In genomic region chr11:100200104-100200820, GRCm38 (mm10) we compare ENCODE assay signal across 10 mouse cellular contexts. TPM values are rescaled to one million over a fixed set of nuclear protein-coding genes. Genes with fewer than 3 reads are reported as not detected.
DNase-seq lines count a peak whose midpoint lies in the region; ATAC-seq and TF ChIP-seq lines count a peak whose summit lies in the region.
"Had no signal": no experiment of that assay in that cellular context is flagged by ENCODE, and none has a peak within 500 bp of the region (broad histone marks: within the 10 kb centered on the region; RNA-seq: fewer than 3 reads in every experiment).

No protein-coding gene starts in this region.

- TF ChIP-seq CTCF in liver, embryonic 14.5 days (IDR thresholded peaks at IDR 0.05; ENCODE audit: low read depth) = peak; percentile 37; the same call in 1 of the 2 replicates

- WGBS in liver, embryonic 14.5 days (ENCODE audit: insufficient replicate concordance) = 35% methylated on average over 8 of the region's 8 CpGs

- TF ChIP-seq EP300 in liver, embryonic 14.5 days (IDR thresholded peaks at IDR 0.05; ENCODE audit: low read depth) = no peak

- DNase-seq in heart, postnatal 36 days = peak; percentile 3 to 12
- DNase-seq in heart, adult 9 months (ENCODE audit: low spot score in 2 of 2) = no peak
- DNase-seq in thymus, postnatal 25 days = peak; percentile 5
- no peak for DNase-seq in thymus, postnatal 36 days
- no peak for DNase-seq in liver, embryonic 14.5 days (ENCODE audit: low read depth in 3 of 3, low spot score in 3 of 3)
- DNase-seq in yolk sac, embryonic 10.5 days (ENCODE audit: low spot score) = peak; percentile 24
- DNase-seq in natural killer cell, adult 2 months (ENCODE audit: low spot score in 2 of 2) = no peak
- DNase-seq: liver, embryonic 13.5 days had no signal

- H3K27me3 ChIP-seq in liver, embryonic 14.5 days (ENCODE audit: control insufficient read depth, insufficient read depth, low read length) = no peaks in the 10 kb centered on the region
- H3K27me3 ChIP-seq: embryonic facial prominence, embryonic 12.5 days; liver, embryonic 13.5 days had no signal

- intact Hi-C loops in heart, postnatal 36 days (cut with DNase I) = no loop called here

- no peak overlapping the region for H3K27ac ChIP-seq in liver, embryonic 14.5 days
- H3K27ac ChIP-seq: embryonic facial prominence, embryonic 12.5 days; liver, embryonic 13.5 days had no signal

- no peak overlapping the region for H3K9ac ChIP-seq in liver, embryonic 14.5 days (replicated peaks)
- H3K9ac ChIP-seq: embryonic facial prominence, embryonic 12.5 days; liver, embryonic 13.5 days had no signal

- ATAC-seq in common myeloid progenitor, adult 5-6 weeks (replicated peaks; ENCODE audit: low read depth, poor library complexity, severe bottlenecking) = peak; percentile 58; the same call in 1 of the 2 replicates
- no peak for ATAC-seq in liver, embryonic 14.5 days (ENCODE audit: insufficient read depth)

- H3K4me3 ChIP-seq in liver, embryonic 14.5 days (ENCODE audit: insufficient read depth in 1 of 2, low read depth in 2 of 2, low read length in 2 of 2) = no peak overlapping the region
- H3K4me3 ChIP-seq: embryonic facial prominence, embryonic 12.5 days; liver, embryonic 13.5 days had no signal

- H3K4me1 ChIP-seq in liver, embryonic 14.5 days (replicated peaks; ENCODE audit: control insufficient read depth in 2 of 2, insufficient read depth in 2 of 2, low read length in 1 of 2) = no peaks in the 10 kb centered on the region
- H3K4me1 ChIP-seq: embryonic facial prominence, embryonic 12.5 days; liver, embryonic 13.5 days had no signal

- no peaks in the 10 kb centered on the region for H3K36me3 ChIP-seq in liver, embryonic 14.5 days (replicated peaks; ENCODE audit: control insufficient read depth, insufficient read depth, low read depth)
- H3K36me3 ChIP-seq: embryonic facial prominence, embryonic 12.5 days; liver, embryonic 13.5 days had no signal

- H3K4me2 ChIP-seq in liver, embryonic 14.5 days (ENCODE audit: low read depth) = no peak overlapping the region
- H3K4me2 ChIP-seq: embryonic facial prominence, embryonic 12.5 days; liver, embryonic 13.5 days had no signal

- no peaks in the 10 kb centered on the region for H3K9me3 ChIP-seq in liver, embryonic 14.5 days (ENCODE audit: control insufficient read depth, low read length)
- H3K9me3 ChIP-seq: embryonic facial prominence, embryonic 12.5 days; liver, embryonic 13.5 days had no signal

RNA-seq across cellular contexts. Expression of gene Krt14, which starts 7.1 kb away (rescaled TPM):
- total RNA-seq in heart, postnatal 36 days (2021) = under 1 TPM; 0.19 to 0.61 TPM
- total RNA-seq in common myeloid progenitor, adult 5-6 weeks (2017) = not detected in 2 replicates
- polyA plus RNA-seq in liver, embryonic 14.5 days (2012; rRNA removed) = 0.40 and 0.42 TPM in 2 replicates
- 0.13 and 0.25 TPM in 2 replicates for polyA plus RNA-seq in liver, embryonic 14.5 days (2014; fragmentation: Nextera tagmentation; extraction: Ambion mirVana)

RNA-seq across cellular contexts. Expression of gene Krt9, which starts 7.2 kb away (rescaled TPM):
- not detected for total RNA-seq in heart, postnatal 36 days (2021)
- total RNA-seq in common myeloid progenitor, adult 5-6 weeks (2017) = not detected in 2 replicates
- not detected in 2 replicates for polyA plus RNA-seq in liver, embryonic 14.5 days (2012; rRNA removed)
- polyA plus RNA-seq in liver, embryonic 14.5 days (2014; fragmentation: Nextera tagmentation; extraction: Ambion mirVana) = not detected in 2 replicates
- polyA plus RNA-seq: embryonic facial prominence, embryonic 12.5 days; liver, embryonic 13.5 days had no signal

RNA-seq across cellular contexts. Expression of gene Krt16, which starts 48.4 kb away (rescaled TPM):
- not detected for total RNA-seq in heart, postnatal 36 days (2021)
- total RNA-seq in common myeloid progenitor, adult 5-6 weeks (2017) = not detected in 2 replicates
- not detected in 2 replicates for polyA plus RNA-seq in liver, embryonic 14.5 days (2012; rRNA removed)
- not detected in 2 replicates for polyA plus RNA-seq in liver, embryonic 14.5 days (2014; fragmentation: Nextera tagmentation; extraction: Ambion mirVana)
- polyA plus RNA-seq: embryonic facial prominence, embryonic 12.5 days; liver, embryonic 13.5 days had no signal

RNA-seq across cellular contexts. Expression of gene Krt19, which starts 51.8 kb away (rescaled TPM):
- total RNA-seq in heart, postnatal 36 days (2021) = 10 to 100 TPM in 1 of 2 experiments, 1 to 10 TPM in 1; 6.0 to 10.2 TPM
- total RNA-seq in common myeloid progenitor, adult 5-6 weeks (2017) = not detected in 2 replicates
- 1.8 and 2.0 TPM in 2 replicates for polyA plus RNA-seq in liver, embryonic 14.5 days (2012; rRNA removed)
- polyA plus RNA-seq in liver, embryonic 14.5 days (2014; fragmentation: Nextera tagmentation; extraction: Ambion mirVana) = 1.2 and 2.4 TPM in 2 replicates

Comparison
In these comparisons a context has a peak if more than half of its experiments do, and no peak if none do; other contexts are left out.
1. DNase-seq: peak in heart, postnatal 36 days (2 of 2), thymus, postnatal 25 days (single experiment) and yolk sac, embryonic 10.5 days (single experiment); none in heart, adult 9 months (0 of 2), thymus, postnatal 36 days (0 of 2), liver, embryonic 14.5 days (0 of 3) and natural killer cell, adult 2 months (0 of 2).